Mouse (Mus musculus) limb, embryonic 14.5 days (tissue): Measurements from ENCODE around the gene Enc1. TPM values are rescaled to one million over a fixed set of nuclear protein-coding genes. Genes with fewer than 3 reads are reported as not detected.

Source experiments
- ATAC-seq: fragments of 200-750 bp; cut with Nextera tagmentation; 2 replicates; pipeline ENCODE4 v1.8.0; 2017; ENCODE audit warnings: low read depth, moderate number of reproducible peaks, moderate TSS enrichment; ENCODE audit not compliant: low FRiP score
- DNase-seq: peaks from one replicate; pipeline ENCODE4 v3.0.0-alpha.2; 2015; ENCODE audit warnings: low spot score
- H3K27ac ChIP-seq: fragments of 300-500 bp; sonication (generic); replicated peaks from 2 replicates; pipeline ENCODE4 v1.5.1; 2014; ENCODE audit warnings: low read depth, mild to moderate bottlenecking, low read length, moderate library complexity, mixed read lengths
- H3K27me3 ChIP-seq: fragments of 300-500 bp; sonication (generic); 2 replicates; pipeline ENCODE4 v1.6.1; 2014; ENCODE audit warnings: low read length, mixed read lengths; ENCODE audit not compliant: control insufficient read depth, insufficient read depth
- H3K36me3 ChIP-seq: fragments of 300-500 bp; sonication (generic); 2 replicates; pipeline ENCODE4 v1.6.1; 2014; ENCODE audit warnings: mild to moderate bottlenecking, low read length, moderate library complexity, mixed read lengths; ENCODE audit not compliant: control insufficient read depth, insufficient read depth
- H3K4me1 ChIP-seq: fragments of 300-500 bp; sonication (generic); 2 replicates; pipeline ENCODE4 v1.6.1; 2014; ENCODE audit warnings: antibody characterized with exemption, low read length, mixed read lengths; ENCODE audit not compliant: control insufficient read depth, insufficient read depth
- H3K4me2 ChIP-seq: fragments of 300-500 bp; sonication (generic); replicated peaks from 2 replicates; pipeline ENCODE4 v1.6.1; 2014; ENCODE audit warnings: low read depth, mild to moderate bottlenecking, low read length, moderate library complexity; ENCODE audit not compliant: severe bottlenecking
- H3K4me3 ChIP-seq: fragments of 300-500 bp; sonication (generic); replicated peaks from 2 replicates; pipeline ENCODE4 v1.5.1; 2014; ENCODE audit warnings: low read length
- H3K9ac ChIP-seq: fragments of 300-500 bp; sonication (generic); 2 replicates; pipeline ENCODE4 v1.6.1; 2014; ENCODE audit warnings: mild to moderate bottlenecking, low read depth, low read length, moderate library complexity; ENCODE audit not compliant: severe bottlenecking
- H3K9me3 ChIP-seq: fragments of 300-500 bp; sonication (generic); 2 replicates; pipeline ENCODE4 v1.6.1; 2016; ENCODE audit warnings: low read length; ENCODE audit not compliant: control insufficient read depth
- POLR2A ChIP-seq: fragments of 200-500 bp; IDR thresholded peaks from 2 replicates; pipeline ENCODE4 v1.8.0; 2012; ENCODE audit warnings: inconsistent platforms, mild to moderate bottlenecking, moderate library complexity, borderline replicate concordance; ENCODE audit not compliant: insufficient read depth, insufficient read length; ENCODE audit errors: extremely low read depth
- WGBS: fragments of 180-500 bp; shearing (Covaris S2); extraction: QIAGEN DNeasy Blood & Tissue Kit; methylation state at CpG from one replicate; pipeline ENCODE4 v1.1.7; 2014; 5-methylcytosine and 5-hydroxymethylcytosine counted together
- polyA plus RNA-seq, 2 experiments: library from polyadenylated mRNA; depleted of rRNA in 1 of 2; stranded (reverse) in 1 of 2; unstranded in 1 of 2; fragments of >200 nt; fragmentation: Nextera tagmentation in 1 of 2; extraction: Ambion mirVana in 1 of 2; gene quantifications; 2 replicates each; pipeline versions ENCODE4 v1.2.1 to v1.2.3; 2012 to 2014

Gene Enc1
- polyA plus RNA-seq, 2 experiments, result 8.9 to 33.5 TPM

- H3K4me3 ChIP-seq, result no peak overlapping the region
- ATAC-seq (no peak), DNase-seq (no peak)
- H3K4me1 ChIP-seq, result 0 out of 2 replicates have a peak, but pooled peaks cover 1% of the 10 kb centered on the region
- WGBS, result 84% methylated on average over 10 of the region's 10 CpGs
- peaks cover 34% of the 10 kb centered on the region for H3K36me3 ChIP-seq
- no peak overlapping the region for H3K9ac ChIP-seq
- H3K27ac ChIP-seq, result no peak overlapping the region
- H3K27me3 ChIP-seq, result no peaks in the 10 kb centered on the region
- no peaks in the 10 kb centered on the region for H3K9me3 ChIP-seq
- no peak for TF ChIP-seq POLR2A
- no peak overlapping the region for H3K4me2 ChIP-seq
Observed at GRCm38 (mm10) chr13:97254564-97255164, 13.8 kb downstream of the Enc1 start.

GRCm38 (mm10) chr13:97255976-97256848 is 15.3 kb downstream of the Enc1 start:
- H3K4me3 ChIP-seq, result no peak overlapping the region
- no peak overlapping the region for H3K9ac ChIP-seq
- TF ChIP-seq POLR2A, result no peak
- no peaks in the 10 kb centered on the region for H3K9me3 ChIP-seq
- ATAC-seq, result no peak
- no peak for DNase-seq
- no peak overlapping the region for H3K27ac ChIP-seq
- peaks cover 18% of the 10 kb centered on the region for H3K36me3 ChIP-seq
- H3K27me3 ChIP-seq, result no peaks in the 10 kb centered on the region
- WGBS, result 53% methylated on average over 6 of the region's 6 CpGs
- H3K4me1 ChIP-seq, result peaks cover 10% of the 10 kb centered on the region; the same call in 1 of the 2 replicates
- H3K4me2 ChIP-seq, result no peak overlapping the region

GRCm38 (mm10) chr13:97256849-97257379 is 16.0 kb downstream of the Enc1 start:
- no peak for TF ChIP-seq POLR2A
- Histone ChIP-seq H3K27ac (no peak overlapping the region), H3K4me1 (peaks cover 10% of the 10 kb centered on the region; the same call in 1 of the 2 replicates), H3K36me3 (peaks cover 11% of the 10 kb centered on the region), H3K9ac (no peak overlapping the region), H3K27me3 (no peaks in the 10 kb centered on the region), H3K4me3 (no peak overlapping the region), H3K4me2 (no peak overlapping the region), H3K9me3 (no peaks in the 10 kb centered on the region)
- no peak for DNase-seq
- WGBS, result 53% methylated on average over 12 of the region's 12 CpGs
- no peak for ATAC-seq

GRCm38 (mm10) chr13:97259271-97259670 is 18.4 kb downstream of the Enc1 start:
- H3K27ac ChIP-seq, result no peak overlapping the region
- 74% methylated on average over 16 of the region's 16 CpGs for WGBS
- no peaks in the 10 kb centered on the region for H3K27me3 ChIP-seq
- ATAC-seq (no peak), DNase-seq (no peak)
- no peak overlapping the region for H3K4me2 ChIP-seq
- no peak overlapping the region for H3K9ac ChIP-seq
- H3K9me3 ChIP-seq, result no peaks in the 10 kb centered on the region
- no peak for TF ChIP-seq POLR2A
- no peak overlapping the region for H3K4me3 ChIP-seq
- H3K36me3 ChIP-seq, result no peaks in the 10 kb centered on the region
- H3K4me1 ChIP-seq, result peaks cover 17% of the 10 kb centered on the region

- no peak overlapping the region for H3K4me3 ChIP-seq
- H3K4me2 ChIP-seq, result no peak overlapping the region
- WGBS, result 52% methylated on average over 8 of the region's 8 CpGs
- peaks cover 17% of the 10 kb centered on the region for H3K4me1 ChIP-seq
- H3K9ac ChIP-seq, result no peak overlapping the region
- H3K9me3 ChIP-seq, result no peaks in the 10 kb centered on the region
- ATAC-seq (no peak), DNase-seq (no peak)
- no peaks in the 10 kb centered on the region for H3K27me3 ChIP-seq
- no peak for TF ChIP-seq POLR2A
- no peak overlapping the region for H3K27ac ChIP-seq
- H3K36me3 ChIP-seq, result no peaks in the 10 kb centered on the region
Observed at GRCm38 (mm10) chr13:97260456-97261180, 19.7 kb downstream of the Enc1 start.
